Mouse (Mus musculus) left cerebral cortex, adult 2 months (tissue): ENCODE data around the gene Sephs2. TPM values are rescaled to one million over a fixed set of nuclear protein-coding genes. Genes with fewer than 3 reads are reported as not detected.
A peak's percentile ranks its signal among the peaks of the same experiment; 100 is the strongest.

Source experiments
- DNase-seq, 2 experiments: peaks; one replicate each; pipeline ENCODE4 v3.0.0; 2021 to 2022; ENCODE audit warnings: low spot score in 2 of 2, mixed read lengths in 1 of 2; ENCODE audit errors: extremely low spot score in 1 of 2
- H3K27ac ChIP-seq: fragments of 200-600 bp; 2 replicates; pipeline ENCODE4 v1.8.1; 2022
- H3K4me3 ChIP-seq: fragments of 200-600 bp; 2 replicates; pipeline ENCODE4 v1.8.1; 2022
- CTCF ChIP-seq: fragments of 200-600 bp; IDR thresholded peaks from 2 replicates; pipeline ENCODE4 v1.8.1; 2022; ENCODE audit warnings: antibody characterized with exemption, mild to moderate bottlenecking, moderate library complexity
- intact Hi-C: fragments of 180-260 bp; cut with DNase I; formaldehyde crosslinking; loops from one replicate; pipeline ENCODE4 v1.15.1; 2025
- total RNA-seq, 2 experiments: library from RNA; stranded (reverse); gene quantifications; 2 replicates each; pipeline ENCODE4 v1.2.3; 2021

Sephs2 gene
- total RNA-seq, 2 experiments from 2014 or later: 33.0 to 39.8 TPM

GRCm38 (mm10) chr7:127289306-127289705 lies 15.5 kb upstream of the Sephs2 start:
- no peak for TF ChIP-seq CTCF

GRCm38 (mm10) chr7:127287940-127288339 lies 14.1 kb upstream of the Sephs2 start:
- intact Hi-C loops: no loop called here
- DNase-seq: no peak
- Histone ChIP-seq H3K27ac (no peak overlapping the region), H3K4me3 (no peak overlapping the region)
- no peak for TF ChIP-seq CTCF

More at GRCm38 (mm10) chr7:127289306-127289705, 15.5 kb upstream of the Sephs2 start:
- no peak overlapping the region for H3K27ac ChIP-seq
- H3K4me3 ChIP-seq: no peak overlapping the region
- intact Hi-C loops: no loop called here
- DNase-seq: no peak

GRCm38 (mm10) chr7:127285154-127285553 lies 11.3 kb upstream of the Sephs2 start:
- DNase-seq: no peak
- TF ChIP-seq CTCF: no peak
- intact Hi-C loops: no loop called here
- H3K27ac ChIP-seq: no peak overlapping the region
- H3K4me3 ChIP-seq: no peak overlapping the region

GRCm38 (mm10) chr7:127282190-127282589 lies 8.3 kb upstream of the Sephs2 start:
- intact Hi-C loops: no loop called here

GRCm38 (mm10) chr7:127281114-127281513 lies 7.3 kb upstream of the Sephs2 start:
- no peak for TF ChIP-seq CTCF
- H3K27ac ChIP-seq: no peak overlapping the region
- H3K4me3 ChIP-seq: no peak overlapping the region
- intact Hi-C loops: no loop called here
- no peak for DNase-seq

More at GRCm38 (mm10) chr7:127282190-127282589, 8.3 kb upstream of the Sephs2 start:
- H3K4me3 ChIP-seq: no peak overlapping the region
- no peak for DNase-seq
- no peak overlapping the region for H3K27ac ChIP-seq
- TF ChIP-seq CTCF: no peak

GRCm38 (mm10) chr7:127280092-127280491 lies 6.2 kb upstream of the Sephs2 start:
- TF ChIP-seq CTCF: no peak
- Histone ChIP-seq H3K4me3 (no peak overlapping the region), H3K27ac (no peak overlapping the region)
- intact Hi-C loops: no loop called here
- DNase-seq: no peak

GRCm38 (mm10) chr7:127278311-127278710 lies 4.5 kb upstream of the Sephs2 start:
- no peak for DNase-seq
- TF ChIP-seq CTCF: peak; percentile 37
- Histone ChIP-seq H3K27ac (no peak overlapping the region), H3K4me3 (no peak overlapping the region)
- intact Hi-C loops: no loop called here

- intact Hi-C loops: no loop called here
Observed at GRCm38 (mm10) chr7:127276519-127276961, 2.7 kb upstream of the Sephs2 start.

GRCm38 (mm10) chr7:127273118-127273923 lies 534 bp downstream of the Sephs2 start:
- no peak for DNase-seq
- no peak; the same call in 1 of the 2 replicates for TF ChIP-seq CTCF
- peak overlapping the region; percentile 62 for H3K4me3 ChIP-seq

More at GRCm38 (mm10) chr7:127276519-127276961, 2.7 kb upstream of the Sephs2 start:
- Histone ChIP-seq H3K27ac (no peak overlapping the region), H3K4me3 (no peak overlapping the region)
- no peak for DNase-seq
- no peak for TF ChIP-seq CTCF

GRCm38 (mm10) chr7:127272566-127272965 lies 1.3 kb downstream of the Sephs2 start:
- intact Hi-C loops: loop anchor here (5.0 kb wide), 1 partner anchor 75 kb away; the partner anchor contains the start of gene Zfp768

More at GRCm38 (mm10) chr7:127273118-127273923, 534 bp downstream of the Sephs2 start:
- intact Hi-C loops: loop anchor here (5.0 kb wide), 1 partner anchor 74 kb away; the partner anchor contains the start of gene Zfp768
- H3K27ac ChIP-seq: peak overlapping the region; percentile 96

GRCm38 (mm10) chr7:127271093-127271492 lies 2.8 kb downstream of the Sephs2 start:
- Histone ChIP-seq H3K4me3 (no peak overlapping the region), H3K27ac (no peak overlapping the region)
- TF ChIP-seq CTCF: no peak
- DNase-seq: no peak
- intact Hi-C loops: loop anchor here (5.0 kb wide), 1 partner anchor 76 kb away; the partner anchor contains the start of gene Zfp768

More at GRCm38 (mm10) chr7:127272566-127272965, 1.3 kb downstream of the Sephs2 start:
- Histone ChIP-seq H3K27ac (no peak overlapping the region), H3K4me3 (no peak overlapping the region)
- no peak for DNase-seq
- no peak for TF ChIP-seq CTCF

- H3K4me3 ChIP-seq: no peak overlapping the region
- DNase-seq: no peak
- no peak overlapping the region for H3K27ac ChIP-seq
- intact Hi-C loops: loop anchor here (5.0 kb wide), 1 partner anchor 77 kb away; the partner anchor contains the start of gene Zfp768
- no peak for TF ChIP-seq CTCF
Observed at GRCm38 (mm10) chr7:127270666-127271065, 3.2 kb downstream of the Sephs2 start.
